30 mouse cellular contexts compared by ENCODE assay signal in genomic region chr13:97990939-97991338, GRCm38 (mm10).
DNase-seq lines count a peak whose midpoint lies in the region; ATAC-seq and TF ChIP-seq lines count a peak whose summit lies in the region.
"Had no signal": no experiment of that assay in that cellular context is flagged by ENCODE, and none has a peak within 500 bp of the region (broad histone marks: within the 10 kb centered on the region; RNA-seq: fewer than 3 reads in every experiment).

No protein-coding gene starts in this region.

- H3K9me3 ChIP-seq in lung, embryonic 14.5 days (ENCODE audit: low read depth, low read length) = no peaks in the 10 kb centered on the region
- no peaks in the 10 kb centered on the region for H3K9me3 ChIP-seq in midbrain, embryonic 10.5 days (replicated peaks)
- no peaks in the 10 kb centered on the region for H3K9me3 ChIP-seq in midbrain, embryonic 14.5 days (ENCODE audit: control insufficient read depth, low read length)
- H3K9me3 ChIP-seq: embryonic facial prominence, embryonic 12.5 days; embryonic facial prominence, embryonic 15.5 days; G1E; heart, embryonic 15.5 days; hindbrain, embryonic 10.5 days; hindbrain, embryonic 13.5 days; intestine, embryonic 15.5 days had no signal

- no peak overlapping the region for H3K27ac ChIP-seq in lung, embryonic 14.5 days (ENCODE audit: low read depth)
- no peak overlapping the region for H3K27ac ChIP-seq in midbrain, embryonic 10.5 days (replicated peaks)
- H3K27ac ChIP-seq in midbrain, embryonic 14.5 days (replicated peaks; ENCODE audit: low read depth, low read length) = no peak overlapping the region
- H3K27ac ChIP-seq: embryonic facial prominence, embryonic 12.5 days; embryonic facial prominence, embryonic 15.5 days; gastrocnemius, adult 2 months; heart, embryonic 15.5 days; hindbrain, embryonic 10.5 days; hindbrain, embryonic 13.5 days; intestine, embryonic 15.5 days had no signal

- 31% methylated on average over 8 of the region's 8 CpGs for WGBS in lung, embryonic 14.5 days
- 81% methylated on average over 8 of the region's 8 CpGs for WGBS in midbrain, embryonic 10.5 days
- WGBS in midbrain, embryonic 14.5 days = 77% methylated on average over 8 of the region's 8 CpGs

- H3K27me3 ChIP-seq in lung, embryonic 14.5 days (ENCODE audit: insufficient read depth, low read length) = no peaks in the 10 kb centered on the region
- no peaks in the 10 kb centered on the region for H3K27me3 ChIP-seq in midbrain, embryonic 10.5 days (ENCODE audit: low read depth, poor library complexity, severe bottlenecking)
- no peaks in the 10 kb centered on the region for H3K27me3 ChIP-seq in midbrain, embryonic 14.5 days (ENCODE audit: control insufficient read depth, insufficient read depth, low read length)
- H3K27me3 ChIP-seq: CH12.LX; embryonic facial prominence, embryonic 12.5 days; embryonic facial prominence, embryonic 15.5 days; heart, embryonic 15.5 days; hindbrain, embryonic 13.5 days; intestine, embryonic 15.5 days; Patski had no signal

- H3K4me3 ChIP-seq in lung, embryonic 14.5 days (ENCODE audit: low read depth, low read length) = no peak overlapping the region
- no peak overlapping the region for H3K4me3 ChIP-seq in midbrain, embryonic 10.5 days
- no peak overlapping the region for H3K4me3 ChIP-seq in midbrain, embryonic 14.5 days (replicated peaks; ENCODE audit: low read depth, low read length)
- H3K4me3 ChIP-seq: embryonic facial prominence, embryonic 12.5 days; embryonic facial prominence, embryonic 15.5 days; gastrocnemius, adult 2 months; heart, embryonic 15.5 days; hindbrain, embryonic 10.5 days; hindbrain, embryonic 13.5 days; intestine, embryonic 15.5 days had no signal

- TF ChIP-seq CTCF in lung, embryonic 14.5 days (IDR thresholded peaks at IDR 0.05; ENCODE audit: low read depth) = no peak

- no peak overlapping the region for H3K9ac ChIP-seq in lung, embryonic 14.5 days
- H3K9ac ChIP-seq in midbrain, embryonic 14.5 days (replicated peaks; ENCODE audit: low read length) = no peak overlapping the region
- H3K9ac ChIP-seq: embryonic facial prominence, embryonic 12.5 days; embryonic facial prominence, embryonic 15.5 days; forebrain, postnatal 0 days; heart, embryonic 15.5 days; hindbrain, embryonic 13.5 days; intestine, embryonic 15.5 days had no signal

- H3K36me3 ChIP-seq in lung, embryonic 14.5 days (ENCODE audit: insufficient read depth) = no peaks in the 10 kb centered on the region
- no peaks in the 10 kb centered on the region for H3K36me3 ChIP-seq in midbrain, embryonic 10.5 days
- H3K36me3 ChIP-seq in midbrain, embryonic 14.5 days (ENCODE audit: control insufficient read depth, insufficient read depth, low read length) = no peaks in the 10 kb centered on the region
- H3K36me3 ChIP-seq: embryonic facial prominence, embryonic 12.5 days; embryonic facial prominence, embryonic 15.5 days; G1E; heart, embryonic 15.5 days; hindbrain, embryonic 10.5 days; hindbrain, embryonic 13.5 days; intestine, embryonic 15.5 days had no signal

- peak; percentile 42 for DNase-seq in lung, embryonic 14.5 days
- no peak for DNase-seq in lung, postnatal 14 days
- DNase-seq in midbrain, embryonic 10.5 days (ENCODE audit: low spot score) = peak; percentile 5
- DNase-seq in midbrain, embryonic 14.5 days = no peak
- DNase-seq in brain, adult 2 months (ENCODE audit: low read depth, low spot score) = peak; percentile 18
- no peak for DNase-seq in urinary bladder, postnatal 36 days (ENCODE audit: low spot score in 2 of 2)
- DNase-seq: adrenal gland, adult 2 months; adrenal gland, postnatal 14 days; B cell, adult 2 months; cerebellum, adult 18-20 months; cerebellum, adult 9-10 months; cerebellum, postnatal 14 days; forebrain, postnatal 0 days; gastrocnemius, adult 2 months; gastrocnemius, postnatal 14 days; heart, adult 18-20 months; heart, postnatal 36 days had no signal

- H3K4me2 ChIP-seq in lung, embryonic 14.5 days = no peak overlapping the region
- no peak overlapping the region for H3K4me2 ChIP-seq in midbrain, embryonic 14.5 days (ENCODE audit: low read length)
- H3K4me2 ChIP-seq: embryonic facial prominence, embryonic 12.5 days; embryonic facial prominence, embryonic 15.5 days; heart, embryonic 11.5 days; heart, embryonic 15.5 days; hindbrain, embryonic 13.5 days; intestine, embryonic 15.5 days had no signal

- H3K4me1 ChIP-seq in lung, embryonic 14.5 days (ENCODE audit: insufficient read depth) = no peaks in the 10 kb centered on the region
- no peaks in the 10 kb centered on the region for H3K4me1 ChIP-seq in midbrain, embryonic 10.5 days
- H3K4me1 ChIP-seq in midbrain, embryonic 14.5 days (ENCODE audit: control insufficient read depth, insufficient read depth, low read length) = no peaks in the 10 kb centered on the region
- H3K4me1 ChIP-seq: embryonic facial prominence, embryonic 12.5 days; embryonic facial prominence, embryonic 15.5 days; hindbrain, embryonic 10.5 days; hindbrain, embryonic 13.5 days; intestine, embryonic 15.5 days had no signal

- ATAC-seq in lung, embryonic 14.5 days (ENCODE audit: insufficient read depth) = no peak
- ATAC-seq in midbrain, embryonic 14.5 days (ENCODE audit: low FRiP score, low TSS enrichment) = no peak
- ATAC-seq in cerebellum, adult (ENCODE audit: insufficient number of reproducible peaks, low FRiP score, low TSS enrichment) = no peak
- ATAC-seq: forebrain, embryonic 14.5 days; forebrain, postnatal 0 days; hindbrain, embryonic 16.5 days; intestine, embryonic 15.5 days; Patski had no signal

Comparison
In these comparisons a context has a peak if more than half of its experiments do, and no peak if none do; other contexts are left out.
1. DNase-seq: peak in lung, embryonic 14.5 days (single experiment), midbrain, embryonic 10.5 days (single experiment) and brain, adult 2 months (single experiment); none in lung, postnatal 14 days (single experiment), midbrain, embryonic 14.5 days (single experiment) and urinary bladder, postnatal 36 days (0 of 2).